Mouse (Mus musculus) spleen, adult 12 weeks (tissue): ENCODE results near the gene Vwa3a.
"Not testable (repeated sequence)": the region's sequence is repeated elsewhere in the genome, so short reads cannot be mapped to it uniquely, and the experiment has no call there.

Experiments used
- DNase-seq: peaks from one replicate; pipeline ENCODE4 v3.0.0; 2022; ENCODE audit warnings: low spot score

Vwa3a gene

GRCm38 (mm10) chr7:120739018-120739417, at the start of gene Vwa3a:
Gene Vwa3a, plus strand, starts transcription at chr7:120739318.
- no peak for DNase-seq

DNA sequence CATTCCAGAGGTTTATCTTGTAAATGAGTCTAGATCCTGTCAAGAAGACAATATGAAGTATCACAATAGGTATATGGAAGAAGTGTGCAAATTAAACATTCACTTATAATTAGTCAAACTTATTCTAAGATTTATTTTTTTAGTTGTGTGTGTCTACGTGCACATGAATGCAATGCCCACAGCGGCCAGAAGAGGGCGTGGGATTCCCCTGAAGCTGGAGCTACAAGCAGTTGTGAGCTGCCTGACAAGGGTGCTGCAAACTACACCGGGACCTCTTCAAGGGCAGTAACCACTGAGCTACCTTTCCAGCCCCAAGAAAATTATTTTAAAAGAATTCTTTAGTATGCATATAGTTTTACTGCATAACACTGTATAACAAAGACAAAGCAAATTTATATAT, 48.5 kb upstream of the Vwa3a start:
- peak; percentile 15 for DNase-seq

DNA sequence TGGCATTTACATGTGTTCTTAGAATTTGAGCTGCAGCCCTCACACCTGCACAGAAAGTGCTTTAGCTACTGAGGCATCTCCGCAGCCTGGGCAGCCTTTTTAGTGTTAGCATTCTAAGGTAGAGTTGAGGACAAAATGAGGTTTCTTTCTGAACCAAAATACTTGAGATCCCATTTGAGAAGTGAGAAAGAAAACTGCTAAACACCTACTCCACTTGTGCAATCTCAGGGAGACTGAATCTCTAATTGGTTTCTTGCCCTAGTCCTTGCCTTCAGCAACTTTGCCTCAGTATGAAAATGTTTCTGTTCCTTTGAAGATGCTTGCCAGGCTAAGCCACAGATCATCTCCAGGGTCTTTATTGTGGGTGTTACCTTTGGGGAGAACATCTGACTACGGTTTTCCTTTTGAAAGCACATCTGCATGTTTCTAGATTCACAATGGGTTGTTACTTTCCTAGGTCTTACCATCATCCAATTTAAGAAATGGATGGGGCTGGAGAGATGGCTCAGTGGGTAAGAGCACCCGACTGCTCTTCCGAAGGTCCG, 45.2 kb upstream of the Vwa3a start:
- no peak for DNase-seq

- no peak for DNase-seq
These were observed 43.9 kb upstream of the Vwa3a start for GRCm38 (mm10) chr7:120695196-120695595.

- DNase-seq: no peak
These were observed 43.5 kb upstream of the Vwa3a start for GRCm38 (mm10) chr7:120695641-120696040.

DNA sequence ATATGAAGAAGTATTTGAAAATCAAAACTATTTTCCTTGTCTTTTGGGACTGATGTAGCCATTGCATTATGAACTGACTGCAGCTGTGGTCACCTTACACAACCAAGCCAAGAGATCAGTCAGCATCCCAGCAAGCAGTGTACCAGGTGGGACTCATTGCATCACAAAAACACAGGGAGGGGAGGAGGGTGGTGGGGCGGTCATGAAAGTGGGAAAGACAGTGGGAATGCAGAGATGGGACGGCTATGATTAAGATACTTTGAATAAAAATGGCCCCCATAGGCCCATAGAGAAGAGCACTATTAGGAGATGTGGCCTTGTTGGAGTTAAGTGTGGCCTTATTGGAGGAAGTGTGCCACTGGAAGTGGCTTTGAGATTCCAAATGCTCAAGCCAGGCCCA, 42.8 kb upstream of the Vwa3a start:
- DNase-seq: no peak

GRCm38 (mm10) chr7:120699586-120699985, 39.5 kb upstream of the Vwa3a start:
- DNase-seq: no peak

GRCm38 (mm10) chr7:120703888-120704287, 35.2 kb upstream of the Vwa3a start:
- DNase-seq: no peak

- DNase-seq: no peak
These were observed 27.0 kb upstream of the Vwa3a start for GRCm38 (mm10) chr7:120712071-120712470.

- DNase-seq: no peak
These were observed 25.9 kb upstream of the Vwa3a start for GRCm38 (mm10) chr7:120713225-120713624.

DNA sequence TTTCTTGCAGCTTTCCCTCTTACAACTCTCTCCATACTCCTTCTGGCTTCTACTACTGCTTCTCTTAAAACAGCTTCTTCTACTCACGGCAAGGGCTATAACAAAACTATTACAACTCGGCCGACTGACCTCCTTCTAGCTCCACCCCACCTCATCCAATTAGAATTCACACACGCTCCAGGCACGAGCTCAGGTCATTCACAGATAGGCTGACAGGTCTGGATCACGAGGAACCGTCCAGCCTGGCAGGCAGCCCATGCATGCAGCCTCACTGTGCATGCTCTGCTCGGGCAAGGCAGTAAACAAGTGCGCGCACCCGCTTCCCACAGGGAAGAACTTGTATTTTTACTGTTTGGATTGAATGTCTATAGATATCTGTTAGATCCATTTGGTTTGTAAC, 25.2 kb upstream of the Vwa3a start:
- DNase-seq: not testable (repeated sequence)

DNA sequence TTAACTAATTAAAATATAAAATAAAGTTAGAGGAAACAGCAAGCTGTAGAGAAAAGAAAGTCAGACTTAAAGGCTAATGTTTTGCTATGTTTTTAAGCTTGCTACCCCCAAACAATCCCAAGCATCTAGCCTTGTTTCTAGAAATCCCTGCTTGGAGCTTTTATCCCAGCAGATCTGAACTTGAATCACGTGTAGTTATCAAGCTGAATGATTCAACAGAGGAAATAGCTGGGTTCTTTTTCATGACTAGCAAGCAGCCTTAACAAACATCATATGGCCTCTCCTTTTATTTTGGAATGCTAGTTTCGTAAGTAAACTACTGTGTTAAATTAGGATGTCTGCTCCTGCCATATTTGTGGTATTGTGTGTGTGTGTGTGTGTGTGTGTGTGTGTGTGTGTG, 21.9 kb upstream of the Vwa3a start:
- no peak for DNase-seq

DNA sequence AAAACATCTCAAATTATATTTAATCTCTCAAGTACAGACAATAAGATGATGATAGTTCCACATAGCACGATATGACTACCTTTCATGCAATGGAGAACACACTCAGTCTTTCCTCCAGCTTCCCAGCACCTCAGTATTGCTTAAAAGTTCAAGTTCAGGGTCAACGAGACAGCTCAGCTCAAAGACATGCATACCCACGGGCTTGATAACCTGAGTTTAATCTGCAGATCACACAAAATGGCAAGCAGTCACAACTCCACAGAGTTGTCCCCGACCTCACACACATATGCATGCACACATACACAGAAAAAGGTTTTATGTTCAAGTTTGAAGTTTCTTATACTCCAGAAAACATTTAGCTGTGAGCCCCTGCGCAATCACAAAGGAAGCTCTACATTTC, 18.1 kb upstream of the Vwa3a start:
- DNase-seq: no peak

DNA sequence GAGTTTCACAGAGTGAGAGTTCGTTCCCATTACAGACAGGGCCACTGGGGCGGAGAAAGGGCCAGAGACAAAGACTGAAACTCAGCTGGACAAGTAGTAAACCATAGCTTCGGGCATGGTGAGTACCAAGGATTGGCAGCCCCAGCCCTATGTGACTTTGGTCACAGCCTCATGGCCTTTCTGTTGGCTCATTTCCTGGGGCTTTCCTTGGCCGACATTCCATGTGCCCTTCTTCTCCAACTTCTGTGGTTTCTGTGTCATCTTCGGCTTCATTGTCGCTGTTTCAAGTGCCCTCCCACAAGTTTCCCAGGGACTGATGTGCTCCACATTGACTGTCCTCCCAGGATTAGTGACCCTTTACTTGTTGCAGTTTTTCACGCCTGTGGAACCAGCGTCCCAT, 17.7 kb upstream of the Vwa3a start:
- no peak for DNase-seq

GRCm38 (mm10) chr7:120722063-120722462, 17.1 kb upstream of the Vwa3a start:
- DNase-seq: no peak

DNA sequence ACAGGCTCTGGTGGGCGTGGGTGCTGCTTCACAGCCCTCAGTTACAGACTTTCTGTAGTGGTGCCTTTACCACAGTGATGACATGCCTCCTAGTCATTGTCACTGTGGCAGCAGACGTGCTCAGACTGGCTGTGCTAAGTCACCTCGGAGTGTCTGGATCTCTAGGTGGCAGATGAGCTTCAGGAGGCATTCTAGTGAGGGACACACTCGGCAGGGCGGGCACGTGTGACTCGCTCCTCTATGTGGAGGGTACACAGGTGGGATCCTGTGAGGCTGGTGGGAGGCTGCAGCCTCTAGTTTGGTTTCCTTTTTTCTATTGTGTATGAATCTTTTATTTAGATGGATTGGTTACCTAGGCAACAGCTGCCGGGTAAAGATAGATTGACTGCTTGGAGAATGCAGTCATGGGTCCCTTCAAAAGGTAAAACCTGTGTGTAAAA, 16.3 kb upstream of the Vwa3a start:
- no peak for DNase-seq

GRCm38 (mm10) chr7:120727581-120727980, 11.5 kb upstream of the Vwa3a start:
- no peak for DNase-seq

- no peak for DNase-seq
These were observed 9.5 kb upstream of the Vwa3a start for GRCm38 (mm10) chr7:120729635-120730034.

- no peak for DNase-seq
These were observed 6.2 kb upstream of the Vwa3a start for GRCm38 (mm10) chr7:120732906-120733305.

GRCm38 (mm10) chr7:120739558-120740101, 512 bp downstream of the Vwa3a start:
- no peak for DNase-seq

GRCm38 (mm10) chr7:120743366-120744351, 4.5 kb downstream of the Vwa3a start:
- DNase-seq: no peak

DNA sequence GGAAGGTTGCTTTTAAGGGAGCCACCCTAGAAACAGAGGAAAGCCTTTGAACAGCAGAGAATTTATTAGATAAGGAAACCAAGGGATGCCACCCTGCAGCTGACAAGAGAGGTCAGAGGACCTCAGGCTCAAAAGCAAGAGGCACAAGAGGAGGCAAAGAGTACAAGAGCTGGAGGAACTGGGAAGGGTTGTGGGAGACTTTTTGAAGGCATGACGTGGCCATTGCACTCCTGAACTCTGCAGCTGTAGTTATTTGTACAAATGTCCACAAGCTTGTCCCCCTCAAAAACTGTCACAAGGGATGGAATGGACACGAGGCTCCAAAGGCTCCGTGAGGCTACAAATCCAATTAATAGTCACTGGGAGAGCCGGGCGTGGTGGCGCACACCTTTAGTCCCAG, 5.5 kb downstream of the Vwa3a start:
- DNase-seq: no peak

- no peak for DNase-seq
These were observed 6.9 kb downstream of the Vwa3a start for GRCm38 (mm10) chr7:120746029-120746428.
